Mouse (Mus musculus): ENCODE data around the gene 1700061G19Rik.

DNA sequence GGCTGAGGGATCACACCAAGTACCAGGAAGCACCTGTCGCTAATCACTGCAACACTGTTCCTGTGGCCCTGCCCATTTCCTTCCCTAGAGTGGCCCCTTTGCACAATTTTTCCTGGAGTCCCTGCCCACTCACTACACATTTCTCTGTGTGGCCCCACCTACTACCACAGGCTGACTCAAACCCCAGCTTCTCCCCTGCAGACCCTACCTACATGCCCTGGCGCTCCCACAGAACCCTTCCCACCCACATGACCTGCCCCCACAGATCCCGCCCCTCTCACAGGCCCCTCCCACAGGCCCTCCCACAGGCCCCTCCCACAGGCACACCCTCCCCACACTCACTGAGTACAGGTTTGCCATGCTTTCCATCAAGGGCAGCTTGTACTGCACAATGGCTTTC is 14.1 kb upstream of the 1700061G19Rik start:
- TF ChIP-seq MAX (IDR thresholded peaks at IDR 0.05; ENCODE audit: low read length) (no peak), EP300 (IDR thresholded peaks at IDR 0.05; ENCODE audit: low read length) (no peak), CTCF (conservative IDR thresholded peaks at IDR 0.05 in 1 of 2, IDR thresholded peaks at IDR 0.05 in 1 of 2; ENCODE audit: low read depth in 2 of 2, low read length in 2 of 2) (no peak), E2F4 (IDR thresholded peaks at IDR 0.05; ENCODE audit: insufficient replicate concordance, low read depth, low read length) (no peak), ZMIZ1 (IDR thresholded peaks at IDR 0.05; ENCODE audit: low read depth, low read length) (no peak), CHD1 (IDR thresholded peaks at IDR 0.05; ENCODE audit: low read depth, low read length) (no peak)

Measured in CH12.LX (cell line).